Mouse (Mus musculus) heart, adult 2 months (tissue): Measurements from ENCODE around the gene Enpp1. TPM values are rescaled to one million over a fixed set of nuclear protein-coding genes. Genes with fewer than 3 reads are reported as not detected.

Experiments used
- DNase-seq, 2 experiments: peaks; one replicate each; pipeline ENCODE4 v3.0.0; 2021
- H3K27ac ChIP-seq: fragments of 200-600 bp; 2 replicates; pipeline ENCODE4 v1.8.1; 2022
- H3K27me3 ChIP-seq: fragments of 200-500 bp; 2 replicates; pipeline ENCODE4 v1.6.1; 2012; ENCODE audit warnings: mild to moderate bottlenecking, low read length, inconsistent platforms, mixed read lengths; ENCODE audit not compliant: control insufficient read depth, insufficient read depth
- H3K36me3 ChIP-seq: fragments of 200-500 bp; 2 replicates; pipeline ENCODE4 v1.6.1; 2012; ENCODE audit warnings: low read length, inconsistent platforms; ENCODE audit not compliant: control insufficient read depth, insufficient read depth
- H3K4me1 ChIP-seq: fragments of 200-500 bp; 2 replicates; pipeline ENCODE4 v1.6.1; 2011; ENCODE audit warnings: low read length; ENCODE audit not compliant: control insufficient read depth, insufficient read depth
- H3K4me3 ChIP-seq: fragments of 200-600 bp; 2 replicates; pipeline ENCODE4 v1.8.1; 2022
- H3K79me2 ChIP-seq: fragments of 200-500 bp; replicated peaks from 2 replicates; pipeline ENCODE4 v1.6.1; 2012; ENCODE audit warnings: mild to moderate bottlenecking, inconsistent platforms, low read length, moderate library complexity, mixed read lengths; ENCODE audit not compliant: control insufficient read depth, insufficient read depth
- H3K9ac ChIP-seq: fragments of 200-500 bp; 2 replicates; pipeline ENCODE4 v1.6.1; 2012; ENCODE audit warnings: low read depth, mild to moderate bottlenecking, control low read depth, inconsistent platforms, low read length, mixed read lengths
- CTCF ChIP-seq: fragments of 200-600 bp; IDR thresholded peaks from 2 replicates; pipeline ENCODE4 v1.8.1; 2022; ENCODE audit warnings: antibody characterized with exemption, mild to moderate bottlenecking, moderate library complexity
- EP300 ChIP-seq: fragments of 200-500 bp; IDR thresholded peaks from 2 replicates; pipeline ENCODE4 v1.6.1; 2011; ENCODE audit warnings: low read depth, low read length, control low read depth; ENCODE audit not compliant: insufficient read depth
- POLR2A ChIP-seq: fragments of 200-500 bp; IDR thresholded peaks from 2 replicates; pipeline ENCODE4 v1.6.1; 2011; ENCODE audit warnings: mild to moderate bottlenecking, low read depth, low read length, control low read depth; ENCODE audit not compliant: insufficient read depth
- WGBS: fragments of 180-500 bp; shearing (Covaris S2); methylation state at CpG from one replicate; pipeline ENCODE4 v1.1.7; 2018; 5-methylcytosine and 5-hydroxymethylcytosine counted together
- intact Hi-C: fragments of 180-260 bp; cut with DNase I; formaldehyde crosslinking; loops from one replicate; pipeline ENCODE4 v1.15.1; 2025
- polyA plus RNA-seq: library from polyadenylated mRNA; depleted of rRNA; stranded (reverse); fragments of >200 nt; gene quantifications from 2 replicates; pipeline ENCODE4 v1.2.3, GENCODE M21; 2012
- total RNA-seq, 2 experiments: library from RNA; stranded (reverse); gene quantifications; 2 replicates each; pipeline ENCODE4 v1.2.3; 2021

The Enpp1 gene
- total and polyA plus RNA-seq, 3 experiments = 2.1 to 6.5 (median 5.8) TPM

GRCm38 (mm10) chr10:24615799-24616198 is 96.2 kb downstream of the Enpp1 start:
- no peak overlapping the region for H3K4me3 ChIP-seq
- no peak overlapping the region for H3K9ac ChIP-seq
- H3K4me1 ChIP-seq = no peaks in the 10 kb centered on the region
- intact Hi-C loops = no loop called here
- no peak overlapping the region for H3K27ac ChIP-seq
- no peaks in the 10 kb centered on the region for H3K27me3 ChIP-seq
- no peaks in the 10 kb centered on the region for H3K79me2 ChIP-seq
- DNase-seq = no peak
- no peaks in the 10 kb centered on the region for H3K36me3 ChIP-seq
- TF ChIP-seq CTCF = no peak
- TF ChIP-seq POLR2A = no peak
- no peak for TF ChIP-seq EP300
- 92% methylated on average over 6 of the region's 6 CpGs for WGBS

- TF ChIP-seq POLR2A = no peak
- Histone ChIP-seq H3K9ac (no peak overlapping the region), H3K79me2 (no peaks in the 10 kb centered on the region), H3K4me1 (no peaks in the 10 kb centered on the region; the same call in 1 of the 2 replicates), H3K36me3 (no peaks in the 10 kb centered on the region; the same call in 1 of the 2 replicates), H3K27me3 (no peaks in the 10 kb centered on the region), H3K4me3 (no peak overlapping the region), H3K27ac (no peak overlapping the region)
- 90% methylated on average over 4 of the region's 4 CpGs for WGBS
- no peak for DNase-seq
- intact Hi-C loops = no loop called here
Measured at GRCm38 (mm10) chr10:24614726-24615125, 97.2 kb downstream of the Enpp1 start.

GRCm38 (mm10) chr10:24609766-24610165 is 102.2 kb downstream of the Enpp1 start:
- no peak overlapping the region for H3K4me3 ChIP-seq
- 61% methylated on average over 9 of the region's 9 CpGs for whole genome bisulfite sequencing
- H3K27ac ChIP-seq = peak overlapping the region; percentile 36
- no peaks in the 10 kb centered on the region; the same call in 1 of the 2 replicates for H3K36me3 ChIP-seq
- no peaks in the 10 kb centered on the region for H3K27me3 ChIP-seq
- intact Hi-C loops = no loop called here
- H3K9ac ChIP-seq = no peak overlapping the region
- TF ChIP-seq CTCF (no peak), POLR2A (no peak), EP300 (no peak)
- no peaks in the 10 kb centered on the region for H3K79me2 ChIP-seq
- H3K4me1 ChIP-seq = no peaks in the 10 kb centered on the region; the same call in 1 of the 2 replicates
- peak; percentile 66 to 78 for DNase-seq

- 85% methylated on average over 3 of the region's 3 CpGs for WGBS
- TF ChIP-seq CTCF (no peak), POLR2A (no peak), EP300 (no peak)
- peak overlapping the region; percentile 36 for H3K27ac ChIP-seq
Measured at GRCm38 (mm10) chr10:24609146-24609545, 102.8 kb downstream of the Enpp1 start.

GRCm38 (mm10) chr10:24603727-24604126 is 108.2 kb downstream of the Enpp1 start:
- intact Hi-C loops = no loop called here
- DNase-seq = no peak
- H3K27me3 ChIP-seq = no peaks in the 10 kb centered on the region
- H3K27ac ChIP-seq = no peak overlapping the region
- H3K9ac ChIP-seq = no peak overlapping the region
- H3K79me2 ChIP-seq = no peaks in the 10 kb centered on the region
- TF ChIP-seq POLR2A (no peak), CTCF (no peak), EP300 (no peak)
- no peaks in the 10 kb centered on the region for H3K4me1 ChIP-seq
- no peak overlapping the region for H3K4me3 ChIP-seq
- H3K36me3 ChIP-seq = no peaks in the 10 kb centered on the region

More at GRCm38 (mm10) chr10:24609146-24609545, 102.8 kb downstream of the Enpp1 start:
- Histone ChIP-seq H3K27me3 (no peaks in the 10 kb centered on the region), H3K36me3 (no peaks in the 10 kb centered on the region; the same call in 1 of the 2 replicates), H3K9ac (no peak overlapping the region), H3K4me1 (no peaks in the 10 kb centered on the region; the same call in 1 of the 2 replicates), H3K4me3 (no peak overlapping the region), H3K79me2 (no peaks in the 10 kb centered on the region)
- no peak for DNase-seq
- intact Hi-C loops = no loop called here

GRCm38 (mm10) chr10:24603035-24603434 is 108.9 kb downstream of the Enpp1 start:
- Histone ChIP-seq H3K36me3 (peaks cover 2% of the 10 kb centered on the region; the same call in 1 of the 2 replicates), H3K79me2 (no peaks in the 10 kb centered on the region), H3K27ac (no peak overlapping the region), H3K4me1 (no peaks in the 10 kb centered on the region), H3K27me3 (no peaks in the 10 kb centered on the region), H3K4me3 (no peak overlapping the region), H3K9ac (no peak overlapping the region)
- no peak for DNase-seq
- intact Hi-C loops = no loop called here
- 57% methylated on average over 2 of the region's 2 CpGs for WGBS
- TF ChIP-seq POLR2A (no peak), EP300 (no peak), CTCF (no peak)
